Mouse (Mus musculus): Measurements from ENCODE around the gene Rims4. TPM values are rescaled to one million over a fixed set of nuclear protein-coding genes. Genes with fewer than 3 reads are reported as not detected.

Gene Rims4
- total RNA-seq, 1 experiment from 2014 or later: 92.7 TPM

DNA sequence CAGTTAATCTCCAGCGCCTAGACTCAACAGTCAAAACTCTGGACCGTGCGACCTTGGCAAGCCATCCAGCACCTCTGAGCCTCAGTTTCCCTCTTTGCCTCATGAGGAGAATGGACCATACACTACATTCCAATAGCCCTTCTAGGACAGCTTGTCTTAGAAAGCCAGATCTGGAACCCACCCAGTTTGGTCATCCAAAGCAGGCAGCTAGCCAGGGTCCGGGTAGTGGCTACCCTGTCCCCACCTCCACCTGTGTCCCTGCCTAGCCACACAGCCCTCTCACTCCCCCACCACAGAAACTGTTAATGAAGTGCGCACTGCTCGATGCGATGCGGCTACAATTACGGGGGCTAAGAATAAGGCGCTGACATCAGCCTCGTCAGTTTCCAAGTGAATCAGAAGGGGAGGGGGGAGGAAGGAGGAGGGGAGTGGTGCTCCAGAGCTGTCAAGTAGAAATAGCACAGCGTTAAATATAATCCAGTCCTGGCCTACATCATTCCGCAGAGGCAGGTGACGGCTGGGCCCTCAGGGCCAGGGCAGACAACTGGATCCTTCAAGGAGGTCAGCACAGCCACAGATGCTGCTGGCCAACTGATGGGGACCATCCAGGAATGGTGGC lies 6.5 kb downstream of the Rims4 start:
- DNase-seq: no peak

DNA sequence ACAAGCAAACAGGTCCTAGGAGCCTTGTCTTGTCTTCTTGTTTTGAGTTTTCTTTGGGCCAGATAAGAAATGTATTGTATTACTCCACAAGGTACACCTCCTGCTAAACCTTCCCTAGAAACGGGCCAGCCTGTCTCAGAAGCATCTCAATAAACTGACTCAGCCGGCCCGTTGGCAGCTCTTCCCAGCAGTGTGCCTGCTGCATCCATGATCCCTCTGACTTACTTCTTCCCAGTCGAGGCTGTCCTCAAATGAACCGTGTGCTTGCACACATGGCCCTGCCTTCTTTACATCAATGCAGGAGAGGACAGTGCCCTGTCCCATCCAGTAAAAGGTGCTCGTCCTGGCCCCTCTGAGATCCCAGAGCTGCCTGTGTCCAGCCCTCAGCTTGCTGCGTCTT lies 8.9 kb downstream of the Rims4 start:
- no peak for DNase-seq

DNA sequence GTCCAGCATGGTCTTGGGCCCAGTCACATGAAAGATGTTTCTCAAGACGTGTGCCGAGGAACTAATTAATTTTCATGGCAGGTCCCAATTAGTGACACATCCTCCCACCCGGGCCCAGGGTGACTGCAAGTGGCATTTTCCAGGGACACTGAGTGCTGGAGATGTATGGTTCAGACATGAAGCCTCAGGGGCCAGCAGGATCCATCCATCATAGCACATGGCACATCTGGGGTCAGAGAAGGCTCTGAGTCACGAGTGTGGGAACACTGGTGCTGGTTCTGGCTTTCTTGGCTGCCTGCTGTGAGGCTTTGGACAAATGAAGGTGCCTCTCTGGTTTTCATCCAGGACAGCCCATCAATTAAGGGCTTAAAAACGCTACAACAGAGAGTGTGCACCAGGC lies 11.4 kb downstream of the Rims4 start:
- DNase-seq: peak; percentile 56

DNA sequence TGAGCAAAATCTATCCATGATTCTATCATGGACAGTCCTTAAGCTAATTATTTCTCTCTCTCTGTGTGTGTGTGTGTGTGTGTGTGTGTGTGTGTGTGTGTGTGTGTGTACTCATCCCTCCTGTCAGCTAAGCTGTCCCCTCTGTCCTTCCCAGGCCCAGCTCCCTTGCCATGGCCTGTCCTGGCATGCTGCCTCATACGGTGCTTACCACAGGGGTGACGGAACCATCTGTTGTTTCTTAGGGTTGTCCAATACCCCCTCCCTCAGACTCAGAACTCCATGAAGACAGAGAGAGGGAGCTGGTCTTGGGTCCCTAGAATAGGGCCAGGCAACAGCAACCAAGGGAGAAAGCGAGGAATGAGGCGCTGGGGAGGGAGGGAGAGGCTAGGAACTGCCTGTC lies 14.2 kb downstream of the Rims4 start:
- DNase-seq: peak; percentile 72

DNA sequence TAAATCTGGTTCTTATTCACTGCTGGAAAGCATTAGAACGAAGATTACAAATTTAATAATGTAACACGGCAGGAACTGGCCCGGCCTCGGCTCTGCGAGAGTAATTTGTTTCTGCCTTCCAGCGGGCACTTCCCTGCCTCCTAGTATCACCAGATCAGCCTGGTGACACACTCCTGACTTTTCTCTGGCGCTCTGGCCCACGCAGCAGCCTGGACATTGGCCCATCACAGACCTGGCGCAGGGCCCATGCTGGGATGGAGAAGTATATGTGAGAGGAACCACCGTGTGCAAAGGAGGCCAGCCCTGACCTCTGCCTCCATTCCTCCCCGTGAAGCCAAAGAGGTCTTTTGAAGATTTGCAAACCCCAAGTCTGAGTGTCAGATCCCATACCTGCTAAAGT lies 15.0 kb downstream of the Rims4 start:
- peak; percentile 91 for DNase-seq

DNA sequence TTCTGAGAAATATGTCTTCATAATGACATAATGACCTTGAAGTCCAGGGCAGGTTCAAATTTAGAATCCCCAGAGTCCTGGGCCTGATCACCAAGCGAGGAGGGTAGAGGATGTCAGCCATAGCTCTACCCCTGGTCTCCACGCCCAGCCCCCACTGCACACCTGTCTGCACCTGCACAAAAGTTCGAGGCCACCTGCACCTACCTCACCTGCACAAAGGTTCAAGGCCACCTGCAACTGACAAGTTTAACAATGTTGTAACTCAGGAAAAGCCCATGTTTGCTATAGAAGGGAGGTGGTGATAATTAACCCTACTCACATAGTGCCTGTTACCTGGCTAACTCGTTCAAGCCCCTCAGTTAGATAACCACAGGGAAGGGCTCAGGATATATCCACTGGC lies 16.0 kb downstream of the Rims4 start:
- no peak for DNase-seq

DNA sequence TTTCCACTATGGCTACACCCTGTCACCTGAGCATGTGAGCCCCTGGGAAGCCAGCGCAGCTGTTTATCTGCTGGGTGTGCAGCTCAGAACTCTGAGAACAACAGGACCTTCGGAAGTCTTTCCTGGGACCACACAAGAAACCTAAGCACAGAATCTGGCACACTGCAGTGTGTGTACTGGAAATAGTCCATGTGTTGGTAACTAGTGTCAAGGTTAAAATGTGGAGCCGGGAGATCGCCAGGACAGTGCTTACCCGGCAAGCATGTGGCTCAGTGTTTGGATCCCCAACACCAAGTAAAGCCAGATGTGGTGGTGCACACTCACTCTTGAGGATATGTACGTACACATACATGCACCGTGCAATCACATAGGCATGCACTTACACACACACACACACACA lies 17.4 kb downstream of the Rims4 start:
- DNase-seq: peak; percentile 40

DNA sequence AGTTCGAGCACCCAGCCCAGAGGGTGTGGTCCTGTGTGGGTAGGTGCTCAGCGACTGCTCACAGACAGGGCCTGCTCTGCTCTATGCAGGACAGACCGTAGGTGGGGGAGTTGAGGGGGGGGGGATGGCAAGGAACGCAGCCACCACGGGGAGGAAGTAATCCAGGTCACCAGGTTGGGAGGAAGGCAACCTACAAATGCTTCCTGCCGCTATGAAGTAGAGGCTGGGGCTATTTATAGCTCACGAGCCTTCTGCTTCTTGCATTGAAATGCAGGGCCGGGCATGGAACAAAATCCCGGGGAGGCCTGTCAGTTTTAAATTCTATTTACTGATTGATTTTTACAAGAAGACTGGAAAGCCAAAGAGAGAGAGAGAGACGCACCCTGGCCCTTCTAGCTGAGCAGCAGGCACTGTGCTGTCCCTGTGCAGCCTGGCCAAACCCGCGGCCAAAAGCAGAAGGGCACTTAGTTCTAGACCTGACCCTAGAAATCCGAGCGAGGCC lies 18.5 kb downstream of the Rims4 start:
- no peak for DNase-seq

DNA sequence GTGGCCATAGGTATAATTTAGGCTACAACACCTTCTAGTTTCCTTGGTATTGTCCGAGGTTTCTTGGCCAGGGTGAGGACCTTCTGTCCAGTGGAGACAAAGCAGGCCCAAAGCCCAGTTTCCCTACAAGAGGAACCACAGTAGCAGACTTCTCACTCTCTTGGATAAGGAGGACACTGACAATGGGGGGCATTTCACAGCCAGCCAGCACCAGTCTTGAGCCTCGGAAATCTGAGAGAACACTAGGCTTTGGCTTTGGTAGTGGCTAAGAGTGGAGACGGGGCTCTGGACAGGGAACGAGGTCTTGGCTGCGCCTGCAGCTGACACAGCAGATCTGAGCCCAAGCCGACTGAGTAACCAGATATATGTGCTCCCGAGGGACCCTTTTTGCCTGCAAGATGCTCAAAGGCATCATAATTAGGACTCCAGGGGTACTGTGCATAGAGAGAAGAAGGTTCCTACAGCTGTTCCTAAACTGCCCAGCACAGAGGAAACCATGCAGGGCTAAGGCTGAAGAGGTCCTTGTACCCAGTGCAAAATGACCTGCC lies 20.4 kb downstream of the Rims4 start:
- DNase-seq: no peak

DNA sequence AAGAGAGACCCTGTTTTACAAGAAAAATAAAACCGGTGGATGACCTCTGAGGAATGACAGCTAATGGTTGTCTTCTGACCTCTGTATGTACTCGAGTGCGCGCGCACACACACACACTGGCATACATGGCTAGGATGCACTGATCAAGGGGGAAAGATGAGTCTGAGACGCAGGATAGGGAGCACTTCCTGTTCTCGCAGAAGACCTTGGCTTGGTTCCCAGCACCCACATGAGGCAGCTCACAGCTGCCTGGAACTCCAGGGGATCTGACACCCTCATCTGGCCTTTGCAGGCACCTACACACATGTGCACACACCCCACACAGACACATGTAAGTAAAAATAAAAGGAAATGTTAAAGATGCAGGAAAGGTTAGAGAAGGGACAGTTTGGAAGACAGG lies 21.5 kb downstream of the Rims4 start:
- no peak for DNase-seq

DNA sequence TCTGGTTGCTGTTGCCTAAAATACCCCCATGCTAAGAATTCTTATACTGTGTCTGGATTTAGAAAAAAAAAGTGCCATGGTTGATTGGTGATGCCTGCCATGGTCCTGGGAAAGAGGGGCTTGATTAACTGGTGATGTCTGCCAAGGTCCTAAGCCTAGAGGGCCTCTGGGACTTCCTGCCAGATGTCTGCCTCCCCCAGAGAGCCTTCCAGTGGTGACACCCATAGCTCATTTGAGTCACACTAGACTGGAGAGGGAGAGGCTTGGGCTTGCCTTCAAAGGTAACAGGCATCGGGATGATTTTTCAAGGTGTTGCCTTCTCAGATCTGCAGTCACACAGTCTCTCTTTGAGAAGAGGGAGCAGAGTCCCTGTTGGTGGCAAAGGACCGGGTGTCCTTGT lies 23.3 kb downstream of the Rims4 start:
- peak; percentile 43 for DNase-seq

DNA sequence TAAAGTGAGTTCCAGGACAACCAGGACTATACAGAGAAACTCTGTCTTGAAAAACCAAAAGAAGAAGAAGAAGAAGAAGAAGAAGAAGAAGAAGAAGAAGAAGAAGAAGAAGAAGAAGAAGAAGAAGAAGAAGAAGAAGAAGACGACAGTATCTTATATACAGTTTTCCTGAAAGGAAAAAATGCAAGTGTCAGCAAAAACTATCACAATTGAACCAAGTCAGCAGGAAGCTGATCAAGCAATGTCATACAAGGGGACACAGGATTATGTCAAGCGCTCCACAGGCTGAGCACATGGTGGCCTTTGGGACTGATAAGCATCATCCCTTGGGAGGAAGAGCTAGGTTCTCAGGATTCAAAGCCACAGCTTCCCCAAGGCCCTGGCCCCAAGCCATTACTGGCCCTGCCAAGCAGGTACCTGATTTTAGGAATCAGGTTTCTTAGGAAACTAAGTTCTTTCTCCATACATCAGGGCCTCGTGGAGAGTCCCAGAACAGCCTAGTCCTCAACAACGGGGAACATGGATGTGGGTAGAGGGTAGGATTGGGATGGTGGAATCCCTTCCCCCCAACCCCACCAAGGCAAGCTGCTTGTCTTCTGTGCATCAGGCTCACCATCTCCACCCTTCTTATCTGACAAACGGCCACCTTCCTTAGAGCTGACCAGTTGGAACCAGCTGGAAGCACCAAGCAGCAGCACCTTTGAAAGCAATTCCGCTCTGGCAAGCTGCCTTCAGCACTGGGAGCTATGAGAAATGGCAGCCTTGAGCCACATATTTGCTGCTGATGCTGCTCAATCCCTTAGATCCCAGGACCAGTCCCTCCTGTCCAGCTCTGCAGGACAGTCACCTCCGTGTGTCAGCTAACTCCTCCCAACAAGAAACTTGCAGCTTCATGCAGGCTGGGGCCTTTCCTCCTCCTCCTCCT lies 24.8 kb downstream of the Rims4 start:
- peak; percentile 74 for DNase-seq

DNA sequence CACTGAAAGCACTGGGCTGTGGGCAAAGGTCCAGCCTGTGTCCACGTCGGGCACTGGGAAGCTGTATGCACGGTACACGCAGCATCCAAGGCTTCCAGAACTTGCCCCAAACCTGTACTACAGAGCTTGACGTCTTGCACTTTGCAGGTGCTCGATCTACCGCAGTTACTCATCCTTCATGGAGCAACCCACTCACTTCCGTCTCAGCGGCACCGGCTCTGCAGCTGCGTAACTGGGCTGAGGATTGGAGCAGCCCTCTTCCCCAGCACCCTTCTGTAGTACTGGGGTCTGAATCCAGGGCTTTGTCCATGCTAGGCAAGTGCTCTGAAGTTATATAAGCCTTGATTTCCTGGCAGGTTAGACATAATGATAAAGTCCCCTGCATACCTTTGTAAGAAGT lies 27.2 kb downstream of the Rims4 start:
- no peak for DNase-seq

DNA sequence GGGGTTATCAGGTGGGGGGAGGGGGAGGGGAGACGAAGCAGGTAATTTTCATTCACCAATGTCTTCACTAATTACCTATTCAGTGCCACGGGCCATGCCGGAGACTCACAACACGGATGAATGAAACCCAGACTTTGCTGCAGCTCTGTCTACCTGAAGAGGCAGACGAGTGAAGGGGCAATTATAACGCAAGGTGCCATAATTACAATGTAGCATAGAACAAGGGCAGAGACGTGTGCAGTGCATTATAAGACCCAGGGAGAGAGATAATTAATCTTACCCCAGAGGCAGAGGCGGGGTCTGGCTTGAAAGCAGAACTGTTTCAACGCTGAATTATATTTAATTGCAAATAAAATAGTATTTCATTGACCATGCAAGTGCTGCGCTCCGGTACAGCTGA lies 27.9 kb downstream of the Rims4 start:
- no peak for DNase-seq

DNA sequence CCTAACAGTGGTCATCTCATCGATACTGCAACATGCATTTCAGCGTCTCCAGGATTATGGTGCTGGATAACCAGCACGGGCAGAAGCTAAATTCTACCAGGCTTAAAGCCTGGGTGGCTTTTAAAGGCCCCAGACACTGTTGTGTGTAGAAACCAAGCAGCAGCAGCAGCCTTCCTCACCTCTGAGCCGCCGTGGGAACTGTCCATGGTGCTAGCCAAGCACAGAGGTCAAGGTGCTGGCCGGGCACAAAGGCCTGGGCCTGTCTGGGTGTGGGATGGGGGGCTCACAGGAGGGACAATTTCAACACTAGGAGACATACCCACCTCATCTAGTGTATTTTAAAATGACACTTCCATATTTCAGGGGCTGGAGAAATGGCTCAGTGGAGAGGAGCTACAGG lies 29.1 kb downstream of the Rims4 start:
- peak; percentile 40 for DNase-seq

DNA sequence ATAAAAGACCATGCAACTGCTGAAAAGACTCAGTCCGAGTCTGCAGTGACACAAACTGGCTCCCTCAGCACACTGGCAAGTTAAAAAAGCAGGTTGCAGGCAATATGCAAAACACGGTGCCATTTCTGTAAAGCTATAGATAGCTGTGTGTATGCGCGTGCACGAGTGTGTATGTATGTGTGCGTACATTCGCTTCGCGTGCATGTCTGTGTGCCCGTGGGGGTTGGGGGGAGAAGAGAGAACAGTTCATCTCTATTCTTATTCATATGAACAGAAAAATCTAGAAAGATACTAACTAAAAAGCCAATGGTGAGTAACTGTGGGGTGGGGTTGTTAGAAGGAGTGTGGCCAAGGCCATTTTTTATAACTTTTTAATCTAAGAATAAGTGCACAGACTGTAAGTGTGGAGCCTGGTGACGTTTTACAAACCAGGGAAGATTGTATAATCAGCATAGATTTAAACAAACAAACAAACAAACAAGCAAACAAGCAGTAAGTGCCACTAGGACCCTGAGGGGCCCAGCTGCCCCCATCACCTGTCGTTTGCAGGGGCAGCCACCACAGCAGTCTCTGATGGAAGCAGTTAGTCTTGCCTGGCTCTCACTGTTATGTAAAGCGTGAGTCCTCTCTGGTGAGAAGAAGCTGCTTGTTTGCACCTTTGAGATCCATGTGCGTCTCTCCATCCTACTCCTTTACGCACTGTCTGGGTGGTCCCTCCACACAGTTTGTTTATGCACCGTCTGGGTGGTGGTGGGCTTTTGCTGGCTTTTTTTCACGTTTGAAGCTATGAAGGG lies 35.4 kb downstream of the Rims4 start:
- DNase-seq: no peak

DNA sequence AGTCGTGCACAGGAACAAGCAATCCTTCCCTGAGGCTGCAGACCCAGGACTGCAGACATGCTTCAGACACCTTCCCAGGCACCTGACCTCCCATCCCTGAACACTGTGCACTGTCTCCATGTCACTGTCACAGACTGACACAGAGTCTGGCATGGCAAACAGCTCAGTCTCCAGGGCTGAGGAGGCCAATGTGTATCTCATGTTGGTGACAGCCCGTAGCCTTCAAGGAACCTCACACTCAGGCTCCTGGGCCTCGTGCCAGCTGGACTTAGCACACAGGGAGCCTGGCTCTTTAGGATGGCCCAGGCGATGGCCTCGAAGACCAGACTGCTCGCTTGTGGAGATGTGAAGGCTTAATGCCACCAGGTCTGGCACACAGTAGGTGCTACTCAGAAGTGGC lies 37.6 kb downstream of the Rims4 start:
- DNase-seq: peak; percentile 90

DNA sequence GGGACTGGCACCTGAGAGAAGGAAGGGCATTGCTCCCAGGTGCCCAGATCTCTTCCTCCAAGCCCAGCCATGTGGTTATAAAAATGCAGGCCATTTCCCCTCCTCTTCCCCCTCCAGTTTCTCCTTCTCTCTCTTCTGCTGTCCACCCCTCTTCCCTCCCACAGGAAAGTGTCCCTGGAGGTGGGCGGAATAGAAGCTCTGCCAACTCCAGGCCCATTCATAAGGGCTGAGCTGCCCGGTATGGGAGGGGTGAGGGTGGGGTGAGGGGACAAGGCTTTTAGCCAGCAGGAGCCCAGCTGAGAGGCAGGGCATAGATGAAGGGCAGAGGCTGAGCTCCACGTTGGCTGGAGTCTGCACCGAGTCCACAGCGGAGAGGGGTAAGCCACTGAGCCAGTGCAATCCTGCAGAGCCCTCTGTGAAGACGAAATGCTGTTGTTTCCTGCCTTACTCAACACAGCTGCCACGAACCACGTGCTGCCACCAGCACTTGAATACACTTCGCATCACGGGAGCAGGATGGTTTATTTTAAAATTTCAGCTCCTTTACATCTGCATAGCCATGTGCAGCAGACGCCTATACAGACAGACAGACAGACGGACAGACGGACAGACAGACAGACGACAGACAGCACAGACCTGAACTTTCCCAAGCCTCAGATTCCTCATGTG lies 41.5 kb downstream of the Rims4 start:
- peak; percentile 39 for DNase-seq

DNA sequence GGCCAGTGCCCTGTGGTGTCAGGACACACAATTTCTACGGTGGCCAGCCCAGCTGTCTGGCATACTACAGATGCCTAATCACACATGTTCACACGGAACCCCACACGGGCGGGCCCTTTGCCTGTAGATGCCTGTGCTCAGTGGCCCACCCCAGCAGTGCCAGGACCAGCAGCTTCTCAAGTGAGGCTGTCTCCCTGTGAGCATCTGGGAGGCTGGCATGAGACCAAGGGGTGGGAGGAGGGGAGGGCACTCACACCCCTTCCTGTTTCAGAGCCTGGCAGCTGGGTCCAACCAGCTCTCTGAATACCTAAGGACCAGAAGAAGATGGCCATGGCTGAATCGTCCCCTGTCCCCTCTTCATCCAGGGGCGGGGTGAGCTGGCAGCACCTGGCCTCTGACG lies 43.0 kb downstream of the Rims4 start:
- peak; percentile 59 for DNase-seq

DNA sequence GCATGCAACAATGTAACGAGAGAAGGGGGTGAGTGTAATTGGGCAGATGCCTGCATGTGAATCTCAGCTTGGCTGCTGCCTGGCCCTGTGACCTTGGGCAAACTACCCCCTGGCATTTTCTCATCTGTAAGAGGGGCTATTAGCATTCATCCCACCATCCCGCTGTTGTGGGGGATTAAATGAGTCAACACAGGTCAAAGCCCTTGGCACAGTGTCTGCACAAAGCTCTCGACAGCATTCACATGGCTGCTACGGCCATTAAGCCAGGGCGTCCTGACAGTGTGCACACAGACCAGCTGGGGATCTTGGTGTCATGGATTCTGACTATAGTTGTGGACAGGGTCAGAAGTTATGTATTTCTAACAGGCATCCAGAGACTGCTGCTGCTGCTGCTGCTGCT lies 43.6 kb downstream of the Rims4 start:
- DNase-seq: no peak

DNA sequence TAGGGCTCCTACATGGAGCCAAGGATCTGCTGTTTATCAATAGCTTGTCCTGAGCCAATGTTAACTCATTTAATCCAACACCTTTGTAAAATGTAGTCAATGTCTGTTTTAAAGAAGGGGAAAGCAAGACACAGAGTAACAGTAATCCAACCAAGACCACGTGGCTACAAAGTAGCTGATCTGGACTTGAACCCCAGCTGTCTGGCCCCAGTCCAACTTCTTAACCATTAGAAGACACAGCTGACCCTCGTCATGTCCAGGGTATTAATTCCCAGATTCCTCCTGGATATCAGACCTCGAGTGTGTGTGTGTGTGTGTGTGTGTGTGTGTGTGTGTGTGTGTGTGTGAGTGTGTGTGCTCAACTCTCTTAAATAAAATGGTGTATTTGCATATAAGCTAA lies 46.6 kb downstream of the Rims4 start:
- DNase-seq: no peak

DNA sequence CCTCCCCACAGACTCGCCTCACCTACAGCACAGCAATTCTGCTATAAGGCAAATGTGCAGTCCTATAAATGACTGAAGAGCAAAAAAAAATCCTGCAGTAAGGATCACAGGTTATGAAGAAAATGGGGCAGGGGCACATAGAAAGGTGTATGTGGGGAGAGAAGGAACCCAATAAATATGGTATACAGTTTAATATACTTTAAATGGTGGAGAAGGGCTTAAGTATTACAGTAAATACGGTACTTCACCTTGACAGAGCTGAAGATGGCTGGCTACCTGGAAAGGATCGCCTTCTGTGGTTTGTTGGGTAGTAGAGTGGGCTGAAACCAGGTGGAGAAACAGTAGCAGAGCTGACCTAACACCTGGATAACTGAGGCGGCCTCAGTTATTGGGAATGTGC lies 47.2 kb downstream of the Rims4 start:
- DNase-seq: no peak

All from adrenal gland, postnatal 14 days (tissue).